ENCODE assay signal across 8 mouse cellular contexts in genomic region chr6:149409341-149409740, GRCm38 (mm10). TPM values are rescaled to one million over a fixed set of nuclear protein-coding genes. Genes with fewer than 3 reads are reported as not detected.
DNase-seq lines count a peak whose midpoint lies in the region; ATAC-seq lines count a peak whose summit lies in the region.

No protein-coding gene starts in this region.

- peak overlapping the region; percentile 71 for H3K9ac ChIP-seq in heart, embryonic 11.5 days (ENCODE audit: low read depth, low read length)
- H3K9ac ChIP-seq in heart, embryonic 14.5 days (ENCODE audit: low read length): peak overlapping the region; percentile 81

- no peaks in the 10 kb centered on the region for H3K27me3 ChIP-seq in heart, embryonic 11.5 days (ENCODE audit: control insufficient read depth, insufficient read depth, low read length)
- H3K27me3 ChIP-seq in heart, embryonic 14.5 days (ENCODE audit: control insufficient read depth, insufficient read depth, low read length): no peaks in the 10 kb centered on the region

- peak overlapping the region; percentile 76 for H3K4me2 ChIP-seq in heart, embryonic 11.5 days
- H3K4me2 ChIP-seq in heart, embryonic 14.5 days (ENCODE audit: low read length): peak overlapping the region; percentile 82

- H3K4me3 ChIP-seq in heart, embryonic 11.5 days (ENCODE audit: low read depth, low read length): peak overlapping the region; percentile 71
- peak overlapping the region; percentile 83 to 86 for H3K4me3 ChIP-seq in heart, embryonic 14.5 days (ENCODE audit: control insufficient read depth in 1 of 2, insufficient read depth in 1 of 2, low read depth in 1 of 2, low read length in 2 of 2)

- DNase-seq in heart, adult 9 months (ENCODE audit: low spot score in 2 of 2): no peak
- DNase-seq in ES-CJ7 (ENCODE audit: low read depth, low spot score) (peak; percentile 44), adipocyte (ENCODE audit: low spot score) (no peak)
- peak; percentile 38 to 64 for DNase-seq in cerebellum, postnatal 36 days
- DNase-seq in layer of hippocampus, adult 9-10 months (ENCODE audit: low spot score): peak; percentile 16
- DNase-seq in mesoderm, embryonic 11.5 days (ENCODE audit: low read depth, low spot score): peak; percentile 12

- no peaks in the 10 kb centered on the region for H3K36me3 ChIP-seq in heart, embryonic 11.5 days (ENCODE audit: control insufficient read depth, insufficient read depth, low read length)
- H3K36me3 ChIP-seq in heart, embryonic 14.5 days (ENCODE audit: control insufficient read depth, insufficient read depth, low read length): no peaks in the 10 kb centered on the region

- WGBS in heart, embryonic 11.5 days (ENCODE audit: insufficient replicate concordance): under 1% methylated on average over 11 of the region's 11 CpGs
- 0% methylated on average over 11 of the region's 11 CpGs for WGBS in heart, embryonic 14.5 days

- peaks cover 6% of the 10 kb centered on the region; the same call in 1 of the 2 replicates for H3K4me1 ChIP-seq in heart, embryonic 11.5 days (ENCODE audit: control insufficient read depth, insufficient read depth, low read length)
- H3K4me1 ChIP-seq in heart, embryonic 14.5 days (ENCODE audit: control insufficient read depth in 2 of 2, insufficient read depth in 2 of 2, low read length in 2 of 2): peaks cover 0 to 10% of the 10 kb centered on the region in 2 experiments; a peak in 1 of 4 replicates

- ATAC-seq in heart, embryonic 11.5 days (replicated peaks; ENCODE audit: insufficient number of reproducible peaks, low FRiP score, low TSS enrichment): 0 out of 2 replicates have a peak, but pooled peaks have one; percentile 33
- ATAC-seq in heart, embryonic 14.5 days (ENCODE audit: insufficient number of reproducible peaks, insufficient read depth, low FRiP score, low read depth): no peak

- no peaks in the 10 kb centered on the region for H3K9me3 ChIP-seq in heart, embryonic 11.5 days (replicated peaks; ENCODE audit: control insufficient read depth, low read length)
- H3K9me3 ChIP-seq in heart, embryonic 14.5 days (ENCODE audit: control insufficient read depth, low read length): no peaks in the 10 kb centered on the region

- peak overlapping the region; percentile 30; the same call in 1 of the 2 replicates for H3K27ac ChIP-seq in heart, embryonic 11.5 days (ENCODE audit: low read depth, low read length)
- peak overlapping the region; percentile 43 to 82; a peak in 3 of 4 replicates for H3K27ac ChIP-seq in heart, embryonic 14.5 days (replicated peaks in 1 of 2; ENCODE audit: control insufficient read depth in 1 of 2, insufficient read depth in 1 of 2, low read depth in 2 of 2, low read length in 2 of 2)

RNA-seq across cellular contexts. Expression of gene Bicd1, which starts 0.7 kb away (rescaled TPM):
- 6.7 and 7.7 TPM in 2 replicates for polyA plus RNA-seq in heart, embryonic 11.5 days (2014; fragmentation: Nextera tagmentation; extraction: Ambion mirVana)
- polyA plus RNA-seq in heart, embryonic 14.5 days (2014; fragmentation: Nextera tagmentation; extraction: Ambion mirVana): 6.4 and 7.2 TPM in 2 replicates

Comparison
In these comparisons a context has a peak if more than half of its experiments do, and no peak if none do; other contexts are left out.
1. DNase-seq: peak in ES-CJ7 (single experiment), cerebellum, postnatal 36 days (2 of 2), layer of hippocampus, adult 9-10 months (single experiment) and mesoderm, embryonic 11.5 days (single experiment); none in heart, adult 9 months (0 of 2) and adipocyte (single experiment).